Mouse (Mus musculus): ENCODE results near the gene Med15. TPM values are rescaled to one million over a fixed set of nuclear protein-coding genes. Genes with fewer than 3 reads are reported as not detected.
"Not testable (repeated sequence)": the region's sequence is repeated elsewhere in the genome, so short reads cannot be mapped to it uniquely, and the experiment has no call there.

Gene Med15
- polyA plus RNA-seq, 1 experiment from 2014 or later: 33.3 TPM

GRCm38 (mm10) chr16:17758902-17759301 is 26.2 kb upstream of the Med15 start:
- 37% methylated on average over 9 of the region's 9 CpGs for WGBS
- peak overlapping the region; percentile 69 for H3K27ac ChIP-seq (replicated peaks)
- peak overlapping the region; percentile 92 for H3K9ac ChIP-seq

GRCm38 (mm10) chr16:17757756-17758155 is 25.1 kb upstream of the Med15 start:
- Histone ChIP-seq H3K9me3 (no peaks in the 10 kb centered on the region), H3K27me3 (replicated peaks) (0 out of 2 replicates have a peak, but pooled peaks cover 4% of the 10 kb centered on the region), H3K4me1 (peaks cover 37% of the 10 kb centered on the region), H3K4me2 (no peak overlapping the region), H3K27ac (replicated peaks) (no peak overlapping the region), H3K9ac (no peak overlapping the region), H3K36me3 (peaks cover 12% of the 10 kb centered on the region), H3K4me3 (no peak overlapping the region)
- no peak for ATAC-seq (ENCODE audit: extremely low read depth, insufficient number of reproducible peaks, low FRiP score, low TSS enrichment)
- WGBS: 89% methylated on average over 1 of the region's 1 CpGs

More at GRCm38 (mm10) chr16:17758902-17759301, 26.2 kb upstream of the Med15 start:
- H3K9me3 ChIP-seq: no peaks in the 10 kb centered on the region
- H3K27me3 ChIP-seq (replicated peaks): 0 out of 2 replicates have a peak, but pooled peaks cover 4% of the 10 kb centered on the region
- ATAC-seq (ENCODE audit: extremely low read depth, insufficient number of reproducible peaks, low FRiP score, low TSS enrichment): no peak
- H3K4me1 ChIP-seq: peaks cover 30% of the 10 kb centered on the region
- H3K4me2 ChIP-seq: peak overlapping the region; percentile 92
- H3K36me3 ChIP-seq: peaks cover 14% of the 10 kb centered on the region
- peak overlapping the region; percentile 70 for H3K4me3 ChIP-seq

GRCm38 (mm10) chr16:17753686-17754085 is 21.0 kb upstream of the Med15 start:
- no peak overlapping the region for H3K4me3 ChIP-seq
- H3K27me3 ChIP-seq (replicated peaks): 0 out of 2 replicates have a peak, but pooled peaks cover 4% of the 10 kb centered on the region
- H3K9ac ChIP-seq: no peak overlapping the region
- H3K36me3 ChIP-seq: no peaks in the 10 kb centered on the region
- H3K4me1 ChIP-seq: peaks cover 17% of the 10 kb centered on the region
- peak overlapping the region; percentile 78 for H3K27ac ChIP-seq (replicated peaks)
- ATAC-seq (ENCODE audit: extremely low read depth, insufficient number of reproducible peaks, low FRiP score, low TSS enrichment): no peak
- 34% methylated on average over 1 of the region's 1 CpGs for WGBS
- H3K4me2 ChIP-seq: no peak overlapping the region
- H3K9me3 ChIP-seq: no peaks in the 10 kb centered on the region

- H3K9me3 ChIP-seq: no peaks in the 10 kb centered on the region
- H3K27me3 ChIP-seq (replicated peaks): peaks cover 4% of the 10 kb centered on the region; the same call in 1 of the 2 replicates
- 0 out of 2 replicates have a peak overlapping the region, but pooled peaks have one; percentile 2 for H3K4me2 ChIP-seq
- H3K36me3 ChIP-seq: no peaks in the 10 kb centered on the region
- H3K4me1 ChIP-seq: peaks cover 15% of the 10 kb centered on the region
- no peak for ATAC-seq (ENCODE audit: extremely low read depth, insufficient number of reproducible peaks, low FRiP score, low TSS enrichment)
- H3K4me3 ChIP-seq: no peak overlapping the region
- H3K27ac ChIP-seq (replicated peaks): peak overlapping the region; percentile 78
- peak overlapping the region; percentile 37; the same call in 1 of the 2 replicates for H3K9ac ChIP-seq
- 12% methylated on average over 3 of the region's 3 CpGs for WGBS
Observed at GRCm38 (mm10) chr16:17753001-17753400, 20.3 kb upstream of the Med15 start.

- H3K9ac ChIP-seq: no peak overlapping the region
- no peak overlapping the region for H3K4me3 ChIP-seq
- H3K27me3 ChIP-seq (replicated peaks): no peaks in the 10 kb centered on the region; the same call in 1 of the 2 replicates
- WGBS: 63% methylated on average over 2 of the region's 2 CpGs
- peaks cover 6% of the 10 kb centered on the region; the same call in 1 of the 2 replicates for H3K9me3 ChIP-seq
- H3K27ac ChIP-seq (replicated peaks): no peak overlapping the region
- ATAC-seq (ENCODE audit: extremely low read depth, insufficient number of reproducible peaks, low FRiP score, low TSS enrichment): no peak
- no peaks in the 10 kb centered on the region for H3K36me3 ChIP-seq
- no peak overlapping the region for H3K4me2 ChIP-seq
- no peaks in the 10 kb centered on the region for H3K4me1 ChIP-seq
Observed at GRCm38 (mm10) chr16:17745067-17745466, 12.4 kb upstream of the Med15 start.

- no peaks in the 10 kb centered on the region; the same call in 1 of the 2 replicates for H3K27me3 ChIP-seq (replicated peaks)
- WGBS: 18% methylated on average over 1 of the region's 1 CpGs
- no peaks in the 10 kb centered on the region for H3K36me3 ChIP-seq
- no peak overlapping the region for H3K27ac ChIP-seq (replicated peaks)
- no peak overlapping the region for H3K4me3 ChIP-seq
- no peak overlapping the region for H3K4me2 ChIP-seq
- no peak overlapping the region for H3K9ac ChIP-seq
- H3K4me1 ChIP-seq: peaks cover 2% of the 10 kb centered on the region; the same call in 1 of the 2 replicates
- ATAC-seq (ENCODE audit: extremely low read depth, insufficient number of reproducible peaks, low FRiP score, low TSS enrichment): no peak
- H3K9me3 ChIP-seq: peaks cover 6% of the 10 kb centered on the region; the same call in 1 of the 2 replicates
Observed at GRCm38 (mm10) chr16:17744536-17744935, 11.8 kb upstream of the Med15 start.

- no peak for ATAC-seq (ENCODE audit: extremely low read depth, insufficient number of reproducible peaks, low FRiP score, low TSS enrichment)
- H3K4me2 ChIP-seq: no peak overlapping the region
- peaks cover 6% of the 10 kb centered on the region; the same call in 1 of the 2 replicates for H3K9me3 ChIP-seq
- no peaks in the 10 kb centered on the region for H3K36me3 ChIP-seq
- no peak overlapping the region for H3K27ac ChIP-seq (replicated peaks)
- H3K4me1 ChIP-seq: peaks cover 5% of the 10 kb centered on the region; the same call in 1 of the 2 replicates
- H3K27me3 ChIP-seq (replicated peaks): no peaks in the 10 kb centered on the region; the same call in 1 of the 2 replicates
- H3K4me3 ChIP-seq: no peak overlapping the region
- no peak overlapping the region for H3K9ac ChIP-seq
- WGBS: 47% methylated on average over 4 of the region's 4 CpGs
Observed at GRCm38 (mm10) chr16:17743279-17743678, 10.6 kb upstream of the Med15 start.

- Histone ChIP-seq H3K4me1 (peaks cover 5% of the 10 kb centered on the region; the same call in 1 of the 2 replicates), H3K27ac (replicated peaks) (no peak overlapping the region), H3K27me3 (replicated peaks) (no peaks in the 10 kb centered on the region), H3K36me3 (no peaks in the 10 kb centered on the region), H3K9me3 (peaks cover 6% of the 10 kb centered on the region; the same call in 1 of the 2 replicates), H3K4me3 (no peak overlapping the region), H3K4me2 (no peak overlapping the region), H3K9ac (no peak overlapping the region)
- 71% methylated on average over 1 of the region's 1 CpGs for WGBS
- no peak for ATAC-seq (ENCODE audit: extremely low read depth, insufficient number of reproducible peaks, low FRiP score, low TSS enrichment)
Observed at GRCm38 (mm10) chr16:17742810-17743209, 10.1 kb upstream of the Med15 start.

GRCm38 (mm10) chr16:17740080-17740479 is 7.4 kb upstream of the Med15 start:
- Histone ChIP-seq H3K36me3 (no peaks in the 10 kb centered on the region), H3K27me3 (replicated peaks) (peaks cover 6% of the 10 kb centered on the region), H3K4me1 (peaks cover 5% of the 10 kb centered on the region; the same call in 1 of the 2 replicates), H3K27ac (replicated peaks) (no peak overlapping the region), H3K9ac (no peak overlapping the region), H3K9me3 (peaks cover 1% of the 10 kb centered on the region; the same call in 1 of the 2 replicates), H3K4me2 (no peak overlapping the region), H3K4me3 (no peak overlapping the region)
- ATAC-seq (ENCODE audit: extremely low read depth, insufficient number of reproducible peaks, low FRiP score, low TSS enrichment): no peak
- 70% methylated on average over 4 of the region's 4 CpGs for WGBS

GRCm38 (mm10) chr16:17736156-17736555 is 3.5 kb upstream of the Med15 start:
- H3K4me2 ChIP-seq: no peak overlapping the region
- H3K27ac ChIP-seq (replicated peaks): no peak overlapping the region
- H3K4me3 ChIP-seq: no peak overlapping the region
- peaks cover 21% of the 10 kb centered on the region for H3K27me3 ChIP-seq (replicated peaks)
- WGBS: 46% methylated on average over 4 of the region's 4 CpGs
- ATAC-seq (ENCODE audit: extremely low read depth, insufficient number of reproducible peaks, low FRiP score, low TSS enrichment): no peak
- no peaks in the 10 kb centered on the region for H3K9me3 ChIP-seq
- H3K36me3 ChIP-seq: no peaks in the 10 kb centered on the region
- no peak overlapping the region for H3K9ac ChIP-seq
- H3K4me1 ChIP-seq: peaks cover 11% of the 10 kb centered on the region

- ATAC-seq (ENCODE audit: extremely low read depth, insufficient number of reproducible peaks, low FRiP score, low TSS enrichment); H3K9me3 ChIP-seq; H3K4me2 ChIP-seq; H3K36me3 ChIP-seq; H3K27ac ChIP-seq (replicated peaks); H3K4me3 ChIP-seq; H3K9ac ChIP-seq: not testable (repeated sequence)
- Histone ChIP-seq H3K4me1 (peaks cover 11% of the 10 kb centered on the region), H3K27me3 (replicated peaks) (peaks cover 21% of the 10 kb centered on the region)
- 72% methylated on average over 6 of the region's 6 CpGs for WGBS
Observed at GRCm38 (mm10) chr16:17734872-17735271, 2.2 kb upstream of the Med15 start.

- H3K36me3 ChIP-seq: no peaks in the 10 kb centered on the region
- peak overlapping the region; percentile 37 for H3K4me3 ChIP-seq
- peak overlapping the region; percentile 63 for H3K4me2 ChIP-seq
- peak overlapping the region; percentile 59; the same call in 1 of the 2 replicates for H3K9ac ChIP-seq
- whole genome bisulfite sequencing: 32% methylated on average over 2 of the region's 2 CpGs
- peaks cover 6% of the 10 kb centered on the region; the same call in 1 of the 2 replicates for H3K4me1 ChIP-seq
- peaks cover 21% of the 10 kb centered on the region for H3K27me3 ChIP-seq (replicated peaks)
- H3K9me3 ChIP-seq: no peaks in the 10 kb centered on the region
- H3K27ac ChIP-seq (replicated peaks): no peak overlapping the region
- ATAC-seq (ENCODE audit: extremely low read depth, insufficient number of reproducible peaks, low FRiP score, low TSS enrichment): no peak
Observed at GRCm38 (mm10) chr16:17733646-17734045, 955 bp upstream of the Med15 start.

Measured in heart, embryonic 13.5 days (tissue).